Mouse (Mus musculus) stomach, embryonic 14.5 days (tissue): ENCODE results near the gene Aif1. TPM values are rescaled to one million over a fixed set of nuclear protein-coding genes. Genes with fewer than 3 reads are reported as not detected.

Experiments used
- ATAC-seq: fragments of 200-750 bp; cut with Nextera tagmentation; 2 replicates; pipeline ENCODE4 v1.8.0; 2017; ENCODE audit warnings: low read depth, moderate TSS enrichment; ENCODE audit not compliant: insufficient number of reproducible peaks, insufficient read depth, low FRiP score
- H3K27ac ChIP-seq: fragments of 300-500 bp; sonication (generic); 2 replicates; pipeline ENCODE4 v1.5.1; 2014; ENCODE audit warnings: mild to moderate bottlenecking, low read length, moderate library complexity, mixed read lengths
- H3K27me3 ChIP-seq: fragments of 300-500 bp; sonication (generic); 2 replicates; pipeline ENCODE4 v1.6.1; 2014; ENCODE audit warnings: low read length, control low read depth, mixed read lengths; ENCODE audit not compliant: control insufficient read depth, insufficient read depth
- H3K36me3 ChIP-seq: fragments of 300-500 bp; sonication (generic); 2 replicates; pipeline ENCODE4 v1.6.1; 2014; ENCODE audit warnings: mild to moderate bottlenecking, control low read depth, low read length, moderate library complexity, mixed read lengths; ENCODE audit not compliant: control insufficient read depth, insufficient read depth
- H3K4me1 ChIP-seq: fragments of 300-500 bp; sonication (generic); 2 replicates; pipeline ENCODE4 v1.6.1; 2014; ENCODE audit warnings: low read length, control low read depth, mixed read lengths; ENCODE audit not compliant: control insufficient read depth, insufficient read depth
- H3K4me2 ChIP-seq: fragments of 300-500 bp; sonication (generic); replicated peaks from 2 replicates; pipeline ENCODE4 v1.6.1; 2014; ENCODE audit warnings: low read depth, low read length, control low read depth
- H3K4me3 ChIP-seq: fragments of 300-500 bp; sonication (generic); 2 replicates; pipeline ENCODE4 v1.5.1; 2014; ENCODE audit warnings: low read depth, low read length, control low read depth
- H3K9ac ChIP-seq: fragments of 300-500 bp; sonication (generic); replicated peaks from 2 replicates; pipeline ENCODE4 v1.6.1; 2014; ENCODE audit warnings: low read depth, mild to moderate bottlenecking, control low read depth, low read length, moderate library complexity, mixed read lengths
- H3K9me3 ChIP-seq: fragments of 300-500 bp; sonication (generic); 2 replicates; pipeline ENCODE4 v1.6.1; 2016; ENCODE audit warnings: low read depth, low read length, control low read depth; ENCODE audit not compliant: control insufficient read depth
- WGBS: fragments of 180-500 bp; shearing (Covaris S2); extraction: QIAGEN DNeasy Blood & Tissue Kit; methylation state at CpG from one replicate; pipeline ENCODE4 v1.1.7; 2014; 5-methylcytosine and 5-hydroxymethylcytosine counted together
- polyA plus RNA-seq: library from polyadenylated mRNA; unstranded; fragments of >200 nt; fragmentation: Nextera tagmentation; extraction: Ambion mirVana; gene quantifications from 2 replicates; pipeline ENCODE4 v1.2.1, GENCODE M21; 2014

Gene Aif1
- 16.4 and 19.6 TPM in 2 replicates for polyA plus RNA-seq

- H3K9me3 ChIP-seq = no peaks in the 10 kb centered on the region
- no peak within 1 kb of the TSS for H3K27ac ChIP-seq
- 57% methylated on average over 2 of the region's 2 CpGs for WGBS
- H3K4me2 ChIP-seq = no peak within 1 kb of the TSS
- H3K4me3 ChIP-seq = no peak within 1 kb of the TSS
- H3K4me1 ChIP-seq = no peaks in the 10 kb centered on the region
- no peak within 1 kb of the TSS for H3K9ac ChIP-seq
- H3K36me3 ChIP-seq = no peaks in the 10 kb centered on the region
- H3K27me3 ChIP-seq = no peaks in the 10 kb centered on the region
- ATAC-seq = no peak
Measured at GRCm38 (mm10) chr17:35175968-35176367, at the start of gene Aif1. TSS of gene Aif1 (minus strand) at chr17:35176068.

- Histone ChIP-seq H3K4me1 (peaks cover 10% of the 10 kb centered on the region; the same call in 1 of the 2 replicates), H3K9me3 (no peaks in the 10 kb centered on the region), H3K36me3 (peaks cover 7% of the 10 kb centered on the region), H3K4me3 (no peak overlapping the region), H3K9ac (no peak overlapping the region), H3K27ac (no peak overlapping the region), H3K27me3 (no peaks in the 10 kb centered on the region), H3K4me2 (no peak overlapping the region)
- ATAC-seq = no peak
- WGBS = 86% methylated on average over 5 of the region's 5 CpGs
Measured at GRCm38 (mm10) chr17:35225456-35225855, 49.6 kb upstream of the Aif1 start.

- no peak overlapping the region for H3K27ac ChIP-seq
- 89% methylated on average over 4 of the region's 4 CpGs for WGBS
- H3K4me2 ChIP-seq = no peak overlapping the region
- H3K4me1 ChIP-seq = peaks cover 10% of the 10 kb centered on the region; the same call in 1 of the 2 replicates
- H3K9ac ChIP-seq = no peak overlapping the region
- H3K4me3 ChIP-seq = no peak overlapping the region
- H3K9me3 ChIP-seq = no peaks in the 10 kb centered on the region
- H3K36me3 ChIP-seq = peaks cover 10% of the 10 kb centered on the region
- no peak for ATAC-seq
- no peaks in the 10 kb centered on the region for H3K27me3 ChIP-seq
Measured at GRCm38 (mm10) chr17:35224641-35225040, 48.8 kb upstream of the Aif1 start.

- H3K27ac ChIP-seq = peak overlapping the region; percentile 48; the same call in 1 of the 2 replicates
- H3K4me1 ChIP-seq = peaks cover 3% of the 10 kb centered on the region; the same call in 1 of the 2 replicates
- peaks cover 8% of the 10 kb centered on the region for H3K36me3 ChIP-seq
- H3K9ac ChIP-seq = no peak overlapping the region
- H3K27me3 ChIP-seq = no peaks in the 10 kb centered on the region
- no peak overlapping the region for H3K4me3 ChIP-seq
- 61% methylated on average over 6 of the region's 6 CpGs for WGBS
- no peak overlapping the region for H3K4me2 ChIP-seq
- H3K9me3 ChIP-seq = no peaks in the 10 kb centered on the region
- no peak for ATAC-seq
Measured at GRCm38 (mm10) chr17:35222299-35222698, 46.4 kb upstream of the Aif1 start.

- H3K4me3 ChIP-seq = no peak within 1 kb of the TSS
- 0 out of 2 replicates have a peak, but pooled peaks have one; percentile 54 for ATAC-seq
- peaks cover 3% of the 10 kb centered on the region; the same call in 1 of the 2 replicates for H3K4me1 ChIP-seq
- peak within 1 kb of the TSS; percentile 64; the same call in 1 of the 2 replicates for H3K27ac ChIP-seq
- no peaks in the 10 kb centered on the region for H3K9me3 ChIP-seq
- H3K27me3 ChIP-seq = no peaks in the 10 kb centered on the region
- WGBS = 73% methylated on average over 28 of the region's 28 CpGs
- no peak within 1 kb of the TSS for H3K9ac ChIP-seq
- H3K36me3 ChIP-seq = peaks cover 7% of the 10 kb centered on the region
- H3K4me2 ChIP-seq = no peak within 1 kb of the TSS
Measured at GRCm38 (mm10) chr17:35220156-35220952, 44.5 kb upstream of the Aif1 start, which contains the start of gene Gm16181. TSS of gene Gm16181 (plus strand) at chr17:35220834.

- peaks cover 3% of the 10 kb centered on the region; the same call in 1 of the 2 replicates for H3K4me1 ChIP-seq
- no peaks in the 10 kb centered on the region for H3K9me3 ChIP-seq
- WGBS = 71% methylated on average over 6 of the region's 6 CpGs
- no peak overlapping the region for H3K4me2 ChIP-seq
- H3K9ac ChIP-seq = no peak overlapping the region
- no peak for ATAC-seq
- no peak overlapping the region for H3K4me3 ChIP-seq
- no peaks in the 10 kb centered on the region for H3K27me3 ChIP-seq
- peaks cover 4% of the 10 kb centered on the region for H3K36me3 ChIP-seq
- no peak overlapping the region; the same call in 1 of the 2 replicates for H3K27ac ChIP-seq
Measured at GRCm38 (mm10) chr17:35219601-35220041, 43.8 kb upstream of the Aif1 start.

DNA sequence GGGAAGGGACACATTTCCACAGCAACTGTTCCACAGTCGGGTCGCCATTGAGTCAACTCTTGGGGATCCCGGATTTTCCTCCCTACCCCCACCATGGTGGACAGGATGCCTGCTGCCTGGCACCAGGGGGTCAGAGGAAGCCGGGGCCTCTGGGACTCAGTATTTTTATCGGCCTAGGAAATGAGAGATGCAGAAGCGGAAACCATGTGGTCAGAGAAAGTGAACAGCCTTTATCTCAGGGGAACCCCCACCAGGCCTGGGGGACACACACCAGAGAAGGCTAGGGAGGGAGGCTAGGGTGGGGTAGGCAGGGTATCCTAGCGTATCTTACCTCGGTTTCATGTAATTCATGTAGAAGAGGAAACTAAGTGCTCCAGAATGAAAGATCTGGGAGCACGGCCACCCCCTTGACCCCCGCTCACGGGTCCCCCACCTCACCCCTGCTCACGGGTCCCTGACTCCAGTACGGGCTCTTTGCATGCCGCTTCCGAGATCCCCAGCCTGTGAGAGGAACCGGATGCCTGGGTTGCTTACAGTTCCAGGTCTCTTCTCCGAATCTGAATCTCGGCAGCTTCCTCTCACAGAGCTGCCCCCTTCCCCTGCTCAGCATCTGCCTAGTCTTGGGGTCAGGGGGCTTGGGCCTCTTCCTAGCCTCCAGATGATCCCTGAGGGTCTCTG lies 42.8 kb upstream of the Aif1 start:
- 77% methylated on average over 18 of the region's 18 CpGs for WGBS
- H3K27me3 ChIP-seq = no peaks in the 10 kb centered on the region
- peak overlapping the region; percentile 58; the same call in 1 of the 2 replicates for H3K27ac ChIP-seq
- peaks cover 4% of the 10 kb centered on the region for H3K36me3 ChIP-seq
- no peak overlapping the region for H3K4me2 ChIP-seq
- H3K4me3 ChIP-seq = no peak overlapping the region
- no peaks in the 10 kb centered on the region for H3K9me3 ChIP-seq
- no peak overlapping the region for H3K9ac ChIP-seq
- no peak for ATAC-seq
- peaks cover 3% of the 10 kb centered on the region; the same call in 1 of the 2 replicates for H3K4me1 ChIP-seq

DNA sequence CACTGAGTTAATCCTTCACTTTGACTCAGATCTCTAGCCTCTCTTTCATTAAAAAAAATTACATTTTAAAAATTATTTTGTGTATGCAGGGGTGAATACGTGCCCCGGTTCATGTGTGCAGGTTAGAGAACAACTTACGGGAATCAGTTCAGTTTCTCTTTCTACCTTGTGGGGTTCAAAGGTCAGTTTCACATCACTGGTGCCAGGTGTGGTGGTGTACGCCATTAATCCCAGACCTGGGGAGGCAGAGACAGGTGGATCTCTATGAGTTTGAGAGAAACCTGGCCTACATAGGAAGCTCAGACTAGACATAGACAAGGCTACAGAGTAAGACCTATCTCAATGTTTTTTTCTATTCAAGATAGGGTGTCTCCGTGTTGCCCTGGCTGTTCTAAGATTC lies 37.2 kb upstream of the Aif1 start:
- H3K4me2 ChIP-seq = no peak overlapping the region
- no peak for ATAC-seq
- 89% methylated on average over 5 of the region's 5 CpGs for WGBS
- H3K4me3 ChIP-seq = no peak overlapping the region
- H3K27me3 ChIP-seq = no peaks in the 10 kb centered on the region
- H3K9me3 ChIP-seq = no peaks in the 10 kb centered on the region
- H3K36me3 ChIP-seq = no peaks in the 10 kb centered on the region
- H3K27ac ChIP-seq = no peak overlapping the region
- H3K4me1 ChIP-seq = no peaks in the 10 kb centered on the region
- H3K9ac ChIP-seq = no peak overlapping the region
